Mouse (Mus musculus): ENCODE measurements at regions not wholly inside any gene's neighbourhood (a gene's known extent, or its start where the extent isn't known, plus 50 kb on each side); places are given as distances from the start of the nearest gene placed in this dataset.

GRCm38 (mm10) chr8:101781942-101782341, 1003.5 kb downstream of the Cdh11 start:
- intact Hi-C loops (cut with DNase I), result no loop called here
- Histone ChIP-seq H3K4me1 (ENCODE audit: control insufficient read depth, insufficient read depth, low read length) (no peaks in the 10 kb centered on the region), H3K9ac (ENCODE audit: low read depth, low read length) (no peak overlapping the region), H3K36me3 (ENCODE audit: control insufficient read depth, insufficient read depth, low read length) (no peaks in the 10 kb centered on the region), H3K79me2 (replicated peaks; ENCODE audit: control insufficient read depth, insufficient read depth, low read length) (no peaks in the 10 kb centered on the region), H3K27ac (no peak overlapping the region), H3K4me3 (no peak overlapping the region), H3K27me3 (ENCODE audit: control insufficient read depth, insufficient read depth, low read length) (no peaks in the 10 kb centered on the region)
- TF ChIP-seq CTCF (IDR thresholded peaks at IDR 0.05), result no peak
- no peak for TF ChIP-seq EP300 (IDR thresholded peaks at IDR 0.05; ENCODE audit: insufficient read depth, low read depth, low read length)
- no peak for TF ChIP-seq POLR2A (IDR thresholded peaks at IDR 0.05; ENCODE audit: insufficient read depth, low read depth, low read length)
- DNase-seq, result no peak
- WGBS, result 90% methylated on average over 3 of the region's 3 CpGs

- no peak overlapping the region for H3K27ac ChIP-seq
- H3K79me2 ChIP-seq (replicated peaks; ENCODE audit: control insufficient read depth, insufficient read depth, low read length), result no peaks in the 10 kb centered on the region
- no peak overlapping the region for H3K4me3 ChIP-seq
- no peak for DNase-seq
- H3K4me1 ChIP-seq (ENCODE audit: control insufficient read depth, insufficient read depth, low read length), result no peaks in the 10 kb centered on the region
- no peaks in the 10 kb centered on the region for H3K27me3 ChIP-seq (ENCODE audit: control insufficient read depth, insufficient read depth, low read length)
- TF ChIP-seq POLR2A (IDR thresholded peaks at IDR 0.05; ENCODE audit: insufficient read depth, low read depth, low read length) (no peak), CTCF (IDR thresholded peaks at IDR 0.05) (no peak), EP300 (IDR thresholded peaks at IDR 0.05; ENCODE audit: insufficient read depth, low read depth, low read length) (no peak)
- H3K36me3 ChIP-seq (ENCODE audit: control insufficient read depth, insufficient read depth, low read length), result no peaks in the 10 kb centered on the region
- no peak overlapping the region for H3K9ac ChIP-seq (ENCODE audit: low read depth, low read length)
- intact Hi-C loops (cut with DNase I), result no loop called here
Measured at GRCm38 (mm10) chr8:101779966-101780365, 1005.5 kb downstream of the Cdh11 start.

DNA sequence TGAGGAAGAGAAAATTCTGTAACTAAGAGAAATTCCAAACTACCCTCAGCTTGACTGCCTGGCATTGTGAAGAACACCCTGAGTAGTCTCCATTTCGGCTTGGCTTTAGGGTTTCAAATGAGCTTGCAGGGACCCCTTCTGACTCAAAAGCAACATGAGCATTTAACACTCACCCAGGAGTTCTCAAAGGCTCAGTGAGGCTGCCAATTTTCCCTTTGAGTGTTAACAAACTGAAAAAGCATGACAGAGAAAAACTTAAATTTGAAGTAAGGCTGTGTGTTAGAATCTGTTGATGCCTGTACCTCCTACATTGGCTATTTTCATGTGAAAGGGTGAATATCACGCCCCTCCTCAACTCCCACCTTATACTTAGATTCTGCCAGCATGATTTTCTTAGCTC, 1017.9 kb downstream of the Cdh11 start:
- H3K36me3 ChIP-seq (ENCODE audit: control insufficient read depth, insufficient read depth, low read length), result no peaks in the 10 kb centered on the region
- no peak for DNase-seq
- H3K79me2 ChIP-seq (replicated peaks; ENCODE audit: control insufficient read depth, insufficient read depth, low read length), result no peaks in the 10 kb centered on the region
- H3K4me1 ChIP-seq (ENCODE audit: control insufficient read depth, insufficient read depth, low read length), result no peaks in the 10 kb centered on the region
- H3K9ac ChIP-seq (ENCODE audit: low read depth, low read length), result no peak overlapping the region
- 45% methylated on average over 2 of the region's 2 CpGs for WGBS
- no peaks in the 10 kb centered on the region for H3K27me3 ChIP-seq (ENCODE audit: control insufficient read depth, insufficient read depth, low read length)
- H3K27ac ChIP-seq, result no peak overlapping the region
- no peak overlapping the region for H3K4me3 ChIP-seq
- intact Hi-C loops (cut with DNase I), result no loop called here
- TF ChIP-seq EP300 (IDR thresholded peaks at IDR 0.05; ENCODE audit: insufficient read depth, low read depth, low read length), result no peak
- TF ChIP-seq POLR2A (IDR thresholded peaks at IDR 0.05; ENCODE audit: insufficient read depth, low read depth, low read length), result no peak
- TF ChIP-seq CTCF (IDR thresholded peaks at IDR 0.05), result no peak
